Mouse (Mus musculus) thymus, postnatal 14 days (tissue): Measurements from ENCODE around the gene Tmem98.
A peak's percentile ranks its signal among the peaks of the same experiment; 100 is the strongest.

Experiments used
- DNase-seq: peaks from one replicate; pipeline ENCODE4 v3.0.0; 2021

Gene Tmem98

DNA sequence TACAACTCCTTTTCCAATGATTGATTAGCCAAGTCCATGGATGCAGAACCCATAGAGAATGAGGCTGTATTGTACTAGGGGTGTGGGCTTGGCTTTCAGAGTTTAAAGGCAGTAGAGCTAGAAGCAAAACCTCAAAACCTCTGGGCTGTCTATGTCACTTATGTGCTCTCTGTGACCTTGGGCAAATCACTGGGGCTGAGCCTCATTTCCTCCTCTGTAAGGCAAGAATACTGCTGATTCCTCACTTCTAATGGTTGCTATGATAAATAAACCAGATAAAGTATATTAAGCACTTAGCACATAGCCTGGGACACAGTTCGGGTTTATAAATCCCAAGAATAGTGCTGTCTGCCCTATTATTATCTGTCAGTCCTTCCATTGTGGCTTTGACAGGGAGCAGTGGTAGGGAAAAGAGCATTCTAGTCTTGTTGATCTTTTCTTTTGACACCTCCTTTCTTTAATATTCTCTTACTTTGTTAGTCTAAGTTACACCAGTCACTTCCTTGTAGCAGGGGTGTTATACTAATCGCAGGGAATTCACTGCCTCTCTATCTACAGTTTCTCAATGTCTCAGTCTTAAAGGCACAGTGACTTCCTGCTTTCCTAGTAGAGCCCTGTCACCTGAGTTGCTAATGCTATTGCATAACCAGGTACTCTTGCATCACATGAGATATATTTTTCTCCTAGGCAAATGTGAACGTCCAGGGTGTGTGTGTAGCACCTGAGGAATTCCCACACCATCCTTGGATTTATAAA is 18.1 kb upstream of the Tmem98 start:
- no peak for DNase-seq

DNA sequence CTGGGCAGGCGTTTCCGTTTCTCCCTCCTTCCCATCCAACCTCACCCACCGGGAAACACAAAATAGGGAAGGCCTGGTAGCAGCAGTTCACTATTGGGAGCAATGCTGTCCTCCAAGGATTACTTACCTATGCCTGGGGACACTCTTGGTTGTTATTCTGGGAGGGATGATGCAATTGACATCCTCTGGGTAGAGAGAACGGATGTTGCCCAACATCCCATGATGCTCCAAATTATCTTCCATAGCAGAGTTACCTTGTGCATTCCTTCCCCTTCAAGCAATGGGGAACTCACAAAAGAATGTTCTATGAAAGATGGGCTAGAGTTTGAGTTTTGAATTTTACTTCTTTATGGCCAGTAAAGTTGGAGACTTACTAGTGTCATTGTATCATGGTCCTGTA is 16.6 kb upstream of the Tmem98 start:
- no peak for DNase-seq

DNA sequence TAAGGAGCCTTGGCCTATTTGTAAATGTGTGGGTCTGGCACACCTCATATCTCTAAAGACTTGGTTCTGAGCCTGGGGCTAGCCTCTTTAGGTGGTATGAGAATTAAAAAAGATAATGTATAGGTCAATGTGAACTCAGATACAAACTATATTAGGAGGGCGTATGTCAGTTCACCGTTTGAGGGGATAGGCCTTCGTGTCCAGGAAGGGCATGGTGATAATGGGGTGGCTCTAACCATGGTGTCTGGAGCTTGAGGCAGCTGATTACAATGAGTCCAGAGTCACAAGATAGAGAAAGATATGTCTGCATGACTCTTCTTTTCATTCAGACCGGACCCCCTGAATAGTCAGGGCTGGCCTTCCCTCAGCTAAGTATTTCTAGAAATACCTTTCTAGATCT is 15.7 kb upstream of the Tmem98 start:
- no peak for DNase-seq

DNA sequence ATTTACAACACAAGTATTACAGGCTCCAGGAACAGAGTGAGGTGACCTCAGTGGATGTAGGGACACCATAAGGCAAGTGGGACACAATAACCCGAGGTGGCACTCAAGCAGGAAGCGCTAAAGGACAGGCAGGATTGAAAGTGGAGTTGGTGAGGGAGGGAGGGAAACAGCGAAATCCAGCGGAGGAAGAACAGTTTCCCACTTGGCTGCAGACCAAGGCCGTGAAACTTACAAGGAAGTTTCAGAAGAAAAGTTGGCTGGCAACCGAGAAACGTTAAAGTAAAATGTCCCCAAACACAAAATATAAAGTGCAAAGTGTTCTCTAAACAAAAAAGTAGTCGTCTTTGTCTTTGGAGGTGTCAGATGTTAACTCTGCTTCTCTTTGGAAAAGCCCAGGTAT is 14.5 kb upstream of the Tmem98 start:
- no peak for DNase-seq

DNA sequence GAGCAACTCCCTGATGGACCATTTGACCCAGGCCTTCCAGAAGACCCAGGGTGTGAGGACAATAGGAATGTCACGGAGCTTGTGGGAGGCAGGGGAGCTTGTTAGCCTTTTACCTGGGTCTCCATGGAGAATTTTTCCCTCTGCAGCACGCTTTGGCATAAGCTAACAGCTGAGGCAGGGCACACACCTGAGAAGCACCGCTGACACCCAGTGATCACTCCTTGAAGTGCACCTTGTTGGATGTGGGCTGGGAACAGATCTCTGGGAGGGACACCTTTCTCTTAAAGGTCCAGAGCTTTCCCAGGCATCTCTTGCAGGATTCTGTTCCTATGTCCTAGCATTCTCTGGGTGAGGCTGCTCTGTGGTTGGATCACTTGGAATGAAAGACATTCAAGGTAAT is 10.0 kb upstream of the Tmem98 start:
- no peak for DNase-seq

DNA sequence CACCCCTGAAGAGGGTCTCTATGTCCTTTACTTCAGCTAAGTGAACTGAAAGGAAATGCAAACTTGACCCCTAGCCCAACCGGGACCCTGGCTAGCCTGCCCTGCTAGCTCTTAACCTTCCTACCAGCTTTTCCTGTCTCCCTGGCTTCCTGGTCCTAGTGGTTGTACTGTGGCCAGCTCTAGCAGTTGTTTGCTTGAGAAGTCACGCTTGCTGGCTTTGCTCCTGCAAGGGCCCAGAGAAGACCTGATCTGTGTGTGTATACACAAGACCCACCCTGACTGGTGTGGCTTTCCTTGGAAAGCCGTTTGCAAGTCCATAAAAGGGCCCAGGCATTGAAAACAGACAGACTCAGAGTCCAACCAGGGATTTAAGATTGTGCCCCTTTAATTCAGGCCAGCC is 7.3 kb upstream of the Tmem98 start:
- DNase-seq = no peak

DNA sequence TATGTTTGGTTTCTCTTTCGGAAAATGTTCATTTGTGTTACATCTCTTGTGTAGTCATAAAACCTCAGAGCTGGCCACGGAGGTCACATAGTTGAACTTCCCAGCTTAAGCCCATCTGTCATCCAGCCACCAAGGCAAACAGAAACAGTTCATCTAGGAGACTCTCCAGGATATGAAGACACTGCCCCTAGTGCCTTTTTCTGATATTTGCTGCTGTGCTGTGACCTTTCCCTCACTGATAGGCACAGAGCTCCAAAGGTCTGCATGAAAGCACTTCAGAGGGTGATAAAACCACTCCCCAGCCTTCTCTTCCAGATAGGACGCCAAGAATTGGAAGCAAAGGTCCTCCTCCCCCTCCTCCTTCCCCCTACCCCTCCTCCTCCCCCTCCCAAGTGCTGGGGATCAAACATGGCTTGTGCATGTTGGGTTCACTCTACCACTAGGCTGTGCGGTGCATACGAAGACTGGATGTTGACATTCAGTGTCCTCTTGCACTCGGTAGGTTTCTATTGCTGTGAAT is 1.4 kb upstream of the Tmem98 start:
- DNase-seq = no peak

DNA sequence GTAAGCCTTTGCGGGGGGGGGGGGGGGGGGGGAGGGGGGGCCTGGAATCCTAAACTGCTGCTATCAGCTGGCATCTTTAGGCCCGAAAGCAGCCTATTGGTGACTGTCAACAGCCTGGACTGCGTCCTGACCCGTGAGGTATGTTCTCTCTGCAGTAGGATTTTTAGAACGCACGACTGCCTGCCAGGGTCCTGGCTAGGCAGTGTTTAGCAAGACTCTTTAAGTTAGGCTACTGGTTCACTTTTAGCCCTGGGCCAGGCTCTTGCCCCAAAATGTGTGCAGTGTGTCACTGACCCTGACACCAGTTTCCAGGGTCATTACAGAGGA is 346 bp upstream of the Tmem98 start:
- no peak for DNase-seq

DNA sequence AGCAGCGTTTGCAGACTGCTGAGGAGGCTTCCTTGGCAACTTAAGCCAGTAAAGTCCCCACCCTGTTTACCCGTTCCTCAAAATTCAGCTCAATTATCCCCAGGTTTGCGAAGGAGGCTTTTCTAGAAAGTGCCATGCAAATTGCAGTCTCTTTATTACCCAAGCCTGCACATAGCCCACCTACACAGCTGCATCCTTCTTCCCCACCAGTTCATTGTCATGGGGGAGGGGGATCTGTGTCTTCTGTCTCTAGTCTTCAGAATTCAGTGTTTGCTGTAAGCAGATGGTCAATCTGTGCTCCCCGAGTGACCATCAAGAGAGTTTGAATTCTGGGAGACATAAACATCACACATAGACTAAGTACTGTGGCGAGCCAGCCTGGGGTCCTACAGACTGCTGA is 1.2 kb downstream of the Tmem98 start:
- DNase-seq = no peak

DNA sequence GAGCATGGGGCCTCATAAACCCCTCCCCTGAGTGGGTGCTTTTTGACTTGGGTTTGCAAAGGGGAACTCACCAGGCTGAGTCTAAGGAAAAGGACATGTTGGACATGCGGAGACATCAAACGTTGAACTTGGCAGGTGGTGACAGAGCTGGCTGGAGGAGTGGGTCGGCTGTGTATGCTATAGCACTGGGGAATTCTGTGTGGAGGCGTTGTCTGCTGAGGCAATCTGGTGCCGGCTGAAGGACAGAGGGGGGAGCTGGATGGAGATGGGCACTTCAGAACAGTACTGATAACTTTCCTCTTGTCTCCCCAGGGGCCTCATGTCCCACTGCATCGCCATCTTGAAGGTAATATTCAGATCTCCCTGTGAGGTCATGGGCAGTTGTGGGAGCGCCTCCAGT is 5.4 kb downstream of the Tmem98 start:
- no peak for DNase-seq

DNA sequence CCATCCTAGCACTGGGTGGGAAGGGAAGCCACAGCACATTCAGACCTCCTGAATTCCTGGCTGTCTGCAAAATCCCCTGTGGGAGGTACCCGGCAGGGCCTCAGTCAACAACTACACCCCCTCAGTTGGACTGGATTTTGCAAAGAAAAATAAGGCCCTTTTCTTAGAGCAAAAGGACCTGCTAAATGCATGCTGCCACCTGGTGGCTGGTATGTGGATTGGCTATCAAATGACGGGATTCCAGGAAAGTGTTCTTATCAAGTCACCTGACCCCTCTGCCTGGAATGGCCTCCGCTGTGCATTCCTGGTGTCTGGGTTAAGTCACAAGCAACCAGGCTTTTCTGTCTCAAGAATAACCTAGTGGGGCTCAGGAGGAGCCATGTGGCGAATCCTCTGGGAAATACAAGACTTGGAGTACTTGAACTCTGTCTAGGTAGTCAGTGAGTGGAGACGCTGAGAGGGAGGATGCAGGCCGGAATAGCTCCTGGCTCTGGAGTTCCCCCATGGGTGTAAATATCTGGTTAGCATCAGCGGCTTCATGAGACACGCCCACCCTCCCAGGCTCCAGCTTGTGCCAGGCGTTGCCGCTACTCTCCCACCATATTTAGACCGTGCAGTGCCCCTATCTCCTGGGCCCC is 8.2 kb downstream of the Tmem98 start:
- DNase-seq = peak; percentile 25

DNA sequence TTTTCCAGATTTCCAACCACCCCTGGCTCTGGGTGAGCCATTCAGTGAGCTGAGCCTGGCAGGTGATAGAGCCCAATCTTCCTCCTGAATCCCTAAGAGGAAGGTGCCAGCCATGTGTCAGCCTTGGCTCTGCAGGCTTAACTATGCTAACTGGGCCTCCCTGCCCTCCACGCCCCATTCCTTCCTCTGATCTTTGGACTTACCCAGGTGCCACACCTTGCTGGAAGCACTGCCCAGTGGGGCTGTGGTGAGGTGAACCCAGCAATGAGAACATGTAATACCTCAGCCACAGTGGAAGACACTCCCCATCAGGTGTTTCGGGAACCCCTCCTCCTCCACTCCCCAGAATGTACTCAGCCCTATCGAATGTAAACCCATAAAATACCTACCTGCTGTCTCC is 10.1 kb downstream of the Tmem98 start:
- DNase-seq = no peak

DNA sequence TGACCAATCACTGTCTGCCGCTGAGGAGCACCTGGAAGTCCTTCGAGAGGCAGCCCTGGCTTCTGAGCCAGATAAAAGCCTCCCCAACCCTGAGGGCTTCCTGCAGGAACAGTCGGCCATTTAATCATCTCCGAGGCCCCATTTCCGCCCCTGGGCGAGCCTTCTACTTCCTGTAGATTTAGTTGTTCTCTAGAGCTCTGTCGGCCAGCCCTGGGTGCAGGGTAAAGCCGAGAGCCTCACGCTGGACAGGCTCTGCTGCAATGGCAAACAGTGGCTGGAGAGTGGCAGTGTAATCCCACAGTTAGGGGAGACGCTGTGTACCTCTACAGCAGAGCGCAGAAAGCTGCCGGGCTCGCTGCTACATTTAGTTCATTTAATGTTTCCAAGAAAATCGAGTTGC is 11.3 kb downstream of the Tmem98 start:
- DNase-seq = no peak

DNA sequence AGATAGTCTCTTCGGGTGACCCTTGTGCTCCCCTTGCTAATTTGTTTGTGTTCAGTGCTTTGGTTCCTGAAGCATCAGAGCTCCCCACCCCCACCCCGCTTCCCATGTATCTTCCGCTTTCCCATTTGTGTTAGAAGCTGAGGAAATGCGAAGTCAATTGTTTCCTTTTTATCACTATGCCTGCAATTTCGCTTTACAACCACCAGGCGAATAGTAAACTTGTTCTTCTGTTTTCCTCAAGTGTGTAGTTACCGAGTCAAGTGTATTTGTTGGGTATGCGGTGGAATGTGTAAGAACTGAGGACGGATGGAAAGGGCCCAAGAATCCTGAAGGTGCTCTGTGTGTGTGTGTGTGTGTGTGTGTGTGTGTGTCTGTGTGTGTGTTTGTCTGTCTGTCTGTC is 11.8 kb downstream of the Tmem98 start:
- DNase-seq = no peak

DNA sequence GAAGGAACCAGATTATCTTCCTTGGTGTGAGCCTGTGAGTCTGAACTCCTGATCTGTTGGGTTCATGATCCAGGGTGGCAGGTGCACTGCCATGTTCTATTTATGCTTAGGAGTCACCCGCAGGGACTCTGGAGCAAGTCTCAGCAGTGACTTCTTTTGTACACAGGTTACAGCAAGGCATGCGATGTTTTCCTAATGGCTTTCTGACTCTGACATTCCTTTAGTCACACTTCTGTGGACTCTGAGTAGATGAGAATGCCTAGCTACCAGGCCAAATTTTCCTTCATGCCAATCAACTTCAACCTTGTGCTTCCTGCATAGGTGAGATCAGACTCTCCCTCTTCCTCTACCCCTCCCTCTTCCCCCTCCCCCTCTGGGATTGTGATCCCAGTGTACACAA is 25.4 kb downstream of the Tmem98 start:
- DNase-seq = no peak

DNA sequence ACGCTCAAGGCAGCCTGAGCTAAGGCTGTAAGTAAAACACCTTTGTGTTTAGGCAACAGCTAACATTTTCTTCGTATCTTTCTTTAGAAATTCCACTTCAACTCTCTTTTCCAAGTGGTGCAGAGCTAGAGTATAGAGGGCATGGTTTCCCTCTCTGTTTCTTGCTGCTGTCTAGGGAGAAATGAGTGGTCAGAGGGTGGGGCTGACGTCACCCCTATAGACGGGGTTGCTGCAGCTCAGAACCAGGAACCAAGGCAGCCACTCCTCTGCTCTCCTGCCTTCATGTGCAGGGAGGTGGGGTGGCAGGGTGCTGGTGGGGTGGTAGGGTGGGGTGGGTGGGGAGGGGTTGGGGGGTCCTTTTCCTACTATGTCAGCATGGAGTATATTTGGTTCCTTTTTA is 25.9 kb downstream of the Tmem98 start:
- DNase-seq = no peak

DNA sequence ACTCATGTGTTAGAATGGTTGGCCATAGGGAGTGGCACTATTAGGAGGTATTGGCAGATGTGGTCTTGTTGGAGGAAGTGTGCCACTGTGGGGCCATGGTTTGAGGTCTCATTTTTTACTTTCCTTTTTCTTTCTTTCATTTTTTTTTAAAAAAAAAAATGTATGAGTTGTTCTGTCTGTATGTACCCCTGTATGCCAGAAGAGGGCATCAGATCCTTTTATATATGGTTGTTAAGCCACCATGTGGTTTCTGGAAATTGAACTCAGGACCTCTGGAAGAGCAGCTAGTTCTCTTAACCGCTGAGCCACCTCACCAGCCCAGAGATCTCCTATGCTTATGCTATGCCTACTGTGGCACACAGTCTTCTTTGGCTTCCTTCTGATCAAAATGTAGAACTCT is 28.7 kb downstream of the Tmem98 start:
- no peak for DNase-seq

DNA sequence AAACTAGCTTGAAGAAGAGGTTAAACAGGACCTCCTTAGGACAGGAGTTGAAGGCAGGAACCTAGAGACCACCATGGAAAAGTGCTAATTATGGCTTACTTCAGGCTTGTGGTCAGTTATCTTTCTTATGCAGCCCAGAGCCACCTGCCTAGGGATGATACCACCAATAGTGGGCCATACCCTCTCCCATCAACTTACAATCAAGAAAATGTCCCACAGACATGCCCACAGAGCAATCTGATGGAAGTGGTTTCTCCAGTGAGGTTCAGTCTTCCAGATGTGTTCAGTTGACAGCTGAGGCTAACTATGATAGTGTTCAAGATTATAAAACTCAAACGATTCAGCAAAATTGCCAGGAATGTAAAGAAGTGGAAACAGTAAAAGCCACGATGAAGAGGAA is 33.5 kb downstream of the Tmem98 start:
- no peak for DNase-seq

DNA sequence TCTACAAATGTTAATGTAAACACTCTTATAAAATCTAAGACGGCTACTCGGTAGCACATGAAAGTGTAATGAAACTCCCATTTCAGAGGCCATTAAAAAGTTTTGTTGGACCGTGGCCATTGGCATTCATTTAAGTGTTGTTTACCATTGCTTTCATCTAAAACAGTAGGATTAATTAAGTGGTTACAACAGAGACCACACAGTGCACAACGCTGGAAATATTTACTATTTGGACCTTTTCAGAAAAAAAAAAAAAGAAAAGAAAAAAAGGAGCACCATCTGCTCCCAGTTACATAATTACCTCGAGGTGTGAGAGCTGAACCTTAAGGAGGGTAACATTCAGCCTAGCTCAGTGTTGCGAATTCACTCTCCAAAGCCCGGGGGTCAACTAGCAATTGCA is 35.5 kb downstream of the Tmem98 start:
- no peak for DNase-seq

DNA sequence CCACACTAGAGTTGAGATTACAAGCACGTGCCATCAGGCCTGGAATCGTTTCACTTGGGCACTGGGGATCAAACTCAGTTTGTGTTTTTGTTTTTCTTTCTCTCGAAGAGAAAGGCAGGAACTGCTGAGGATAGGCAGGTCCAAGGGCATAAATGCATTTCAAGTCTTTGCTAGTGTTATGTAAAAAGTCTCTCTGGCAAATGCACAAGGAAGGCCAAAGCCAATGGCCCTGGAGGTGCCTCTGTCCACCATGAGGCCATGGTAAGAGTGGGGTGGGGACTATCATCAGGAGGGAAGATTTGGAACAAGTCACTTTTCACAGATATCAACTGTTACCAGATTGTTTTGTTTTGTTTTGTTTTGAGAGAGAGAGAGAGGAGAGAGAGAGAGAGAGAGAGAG is 36.1 kb downstream of the Tmem98 start:
- no peak for DNase-seq

DNA sequence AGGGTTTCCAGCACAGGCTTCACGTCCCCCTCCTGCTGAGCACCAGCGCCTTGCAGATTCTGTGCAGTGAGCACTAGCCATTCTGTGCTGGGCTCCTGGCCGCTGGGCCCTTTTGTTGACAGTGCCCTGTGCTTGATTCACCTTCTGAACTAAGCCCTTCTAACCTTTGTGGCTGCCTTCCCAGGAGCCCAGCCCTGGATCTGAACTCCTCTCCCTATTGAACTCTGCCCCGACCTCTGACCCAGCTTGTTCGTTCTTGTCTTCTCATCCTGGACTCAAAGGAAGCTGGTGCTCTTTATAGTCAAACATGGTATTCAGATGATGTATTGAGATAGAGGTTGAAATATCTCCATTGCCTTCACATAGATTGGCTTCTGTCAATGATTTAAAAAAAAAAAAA is 38.2 kb downstream of the Tmem98 start:
- DNase-seq = no peak

DNA sequence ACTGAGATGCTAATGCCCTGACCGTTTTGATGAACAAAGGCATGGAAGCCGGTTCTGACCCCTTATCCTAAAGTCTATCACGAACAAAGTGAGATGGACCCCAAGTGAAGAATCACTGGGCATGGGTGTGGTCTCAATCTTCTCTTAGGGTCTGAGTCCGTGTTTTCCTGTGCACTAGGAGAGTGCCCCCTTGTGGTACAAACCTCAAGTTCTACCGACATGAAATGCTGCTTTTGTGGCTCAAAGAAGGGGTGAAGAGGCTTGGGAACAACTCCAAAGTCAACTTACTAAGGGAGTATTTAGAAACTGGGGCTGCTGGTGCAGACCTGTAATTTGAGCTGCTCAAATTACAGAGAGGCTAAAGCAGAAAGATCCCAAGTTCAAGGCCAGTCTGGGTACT is 41.9 kb downstream of the Tmem98 start:
- DNase-seq = peak; percentile 10

DNA sequence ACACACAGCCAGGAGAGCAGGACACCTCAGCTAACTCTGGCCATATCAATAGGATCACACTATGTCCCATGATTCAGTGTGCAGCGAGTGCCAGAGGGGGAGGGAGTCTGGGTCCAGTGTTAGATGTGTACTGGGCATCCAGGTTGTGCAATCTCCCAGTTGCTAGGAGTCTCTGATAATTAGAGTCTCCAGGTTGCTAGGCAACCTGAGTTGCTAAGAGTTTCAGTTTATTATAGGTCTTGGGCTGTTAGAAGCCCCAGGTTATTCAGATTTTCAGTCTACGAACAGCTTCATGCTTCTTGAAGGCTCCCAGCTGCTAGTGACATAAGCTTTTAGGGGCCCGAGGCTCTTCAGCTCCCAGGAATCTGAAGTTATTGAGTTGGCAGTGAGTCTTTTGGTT is 43.0 kb downstream of the Tmem98 start:
- DNase-seq = no peak

DNA sequence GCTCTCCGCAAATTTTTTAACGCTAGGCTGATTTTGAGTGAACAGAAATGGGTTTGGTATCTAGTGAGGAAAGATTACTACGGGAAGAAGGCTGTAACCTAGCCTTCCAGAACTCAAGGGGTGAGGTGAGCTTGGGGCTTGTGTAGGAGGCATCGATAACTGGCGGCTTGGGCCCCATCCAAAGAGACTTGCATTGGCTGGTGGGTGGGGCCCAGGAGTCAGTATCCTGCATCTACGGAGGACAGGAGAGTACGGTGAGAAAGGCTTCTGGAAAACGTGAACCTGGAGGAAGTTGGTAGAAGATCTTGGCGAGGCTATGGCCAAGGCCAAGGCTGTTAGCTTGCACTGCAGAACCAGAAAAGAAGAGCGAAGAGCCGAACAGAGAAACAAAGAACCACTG is 44.5 kb downstream of the Tmem98 start:
- DNase-seq = no peak

DNA sequence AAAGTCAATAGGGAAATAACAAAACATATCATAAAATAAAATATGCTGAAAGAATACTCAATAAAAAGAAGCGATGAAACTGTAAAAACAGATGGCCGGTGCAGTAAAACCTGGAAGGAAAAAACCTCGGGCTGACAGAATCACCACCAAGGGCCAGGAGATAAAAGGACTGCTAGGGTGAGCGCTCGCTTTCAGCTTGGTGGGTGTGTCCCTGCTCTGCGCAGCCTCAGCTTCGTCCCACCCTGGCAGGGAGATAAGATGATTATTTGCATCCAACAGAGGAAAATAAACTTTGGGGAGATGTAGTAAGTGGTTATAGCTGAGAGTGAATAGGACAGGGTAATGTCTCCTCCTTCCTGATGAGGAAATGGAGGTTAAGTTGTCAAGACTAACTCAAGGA is 44.9 kb downstream of the Tmem98 start:
- no peak for DNase-seq
